Mouse (Mus musculus) thymus, postnatal 36 days (tissue): ENCODE measurements around the gene Faf1.
A peak's percentile ranks its signal among the peaks of the same experiment; 100 is the strongest.

Experiments used
- DNase-seq, 2 experiments: peaks; one replicate each; pipeline ENCODE4 v3.0.0; 2022; ENCODE audit warnings: mixed read lengths in 2 of 2

Gene Faf1

GRCm38 (mm10) chr4:109981083-109981870 is 304.9 kb downstream of the Faf1 start:
- DNase-seq: no peak

GRCm38 (mm10) chr4:109981871-109982680 is 305.7 kb downstream of the Faf1 start:
- no peak for DNase-seq

DNA sequence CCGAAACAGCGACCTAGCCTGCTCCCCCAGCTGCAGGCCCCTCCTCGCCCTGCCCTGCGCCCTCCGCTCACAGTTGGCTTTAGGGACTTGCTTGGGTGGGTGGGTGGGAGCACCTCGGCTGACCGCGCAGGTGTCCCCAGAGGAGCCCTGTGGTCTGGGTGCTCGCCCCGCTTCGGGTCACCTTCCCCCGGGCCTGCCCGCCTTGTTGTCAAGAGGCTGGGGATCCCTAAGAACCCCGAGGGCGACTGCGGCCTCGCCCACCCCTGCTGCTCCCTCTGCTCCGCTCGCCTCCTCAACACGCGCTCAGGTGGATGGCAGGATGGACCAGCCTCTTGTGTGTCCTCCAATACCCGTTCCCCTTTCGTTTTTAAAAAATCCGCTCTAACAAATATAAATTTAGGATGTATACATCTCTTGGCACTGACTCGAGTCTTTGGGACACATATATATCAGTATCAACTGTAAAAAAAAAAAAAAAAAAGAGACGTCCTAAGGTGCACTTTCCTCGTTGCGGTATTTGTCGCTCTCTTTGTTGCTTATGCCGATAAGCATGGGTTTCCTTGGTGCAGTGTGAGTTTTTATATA is 306.4 kb downstream of the Faf1 start:
- DNase-seq: peak in 1 of 2 experiments; percentile 5

DNA sequence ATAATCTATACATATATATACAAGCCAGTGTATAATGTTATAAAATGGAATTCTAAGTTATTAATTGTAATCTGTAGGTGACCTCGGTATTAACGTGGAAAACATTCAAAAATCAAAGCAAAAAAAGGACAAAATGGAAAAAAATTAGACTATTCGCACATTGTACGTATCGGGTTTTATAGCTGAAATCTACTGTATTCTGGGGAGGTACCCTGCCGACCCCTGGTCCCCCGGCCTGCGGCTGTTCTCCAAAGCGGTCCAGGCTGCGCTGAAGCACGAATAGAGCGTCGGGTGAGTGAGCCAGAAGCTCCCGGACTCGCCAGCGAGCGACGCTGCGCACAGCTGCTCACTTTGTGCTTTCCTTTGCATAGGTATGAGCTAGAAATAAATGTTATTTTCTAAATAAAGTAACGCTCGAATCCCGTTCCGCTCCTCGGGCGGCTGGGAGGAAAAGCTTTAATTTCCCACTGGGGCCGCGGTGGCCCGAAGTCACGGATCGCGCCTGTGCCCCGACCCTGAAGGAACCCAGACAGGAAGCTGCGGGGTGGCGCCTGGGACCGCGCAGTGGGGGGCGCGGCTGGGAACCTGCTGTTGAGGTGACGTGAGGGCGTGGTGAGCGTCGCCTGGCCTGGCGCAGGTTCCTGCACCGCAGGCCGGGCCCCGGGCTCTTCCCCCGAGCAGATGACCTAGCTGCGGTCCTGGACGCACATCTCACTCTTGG is 307.1 kb downstream of the Faf1 start:
- peak in 1 of 2 experiments; percentile 13 for DNase-seq

DNA sequence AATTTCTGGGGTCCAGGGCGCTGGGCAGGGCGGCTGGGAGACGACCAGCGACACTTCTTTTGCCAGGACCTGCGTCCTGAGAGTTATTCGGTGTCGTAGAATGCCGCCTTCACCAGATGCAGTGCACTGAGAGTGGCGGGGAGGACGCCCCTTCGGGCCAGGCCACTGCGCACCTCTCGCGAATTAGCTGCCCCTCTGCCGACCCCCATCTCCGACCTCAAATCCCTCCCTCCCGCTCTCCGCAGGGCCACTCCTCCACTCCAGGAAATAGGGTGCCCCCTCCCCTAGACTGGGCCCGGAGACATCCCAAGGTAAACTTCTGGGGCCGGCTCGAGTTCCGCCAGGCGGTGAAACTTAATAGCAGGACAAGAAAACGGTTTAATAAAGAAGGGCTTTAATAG is 307.6 kb downstream of the Faf1 start:
- no peak for DNase-seq

- no peak for DNase-seq
These were observed 308.4 kb downstream of the Faf1 start for GRCm38 (mm10) chr4:109984496-109985423.

DNA sequence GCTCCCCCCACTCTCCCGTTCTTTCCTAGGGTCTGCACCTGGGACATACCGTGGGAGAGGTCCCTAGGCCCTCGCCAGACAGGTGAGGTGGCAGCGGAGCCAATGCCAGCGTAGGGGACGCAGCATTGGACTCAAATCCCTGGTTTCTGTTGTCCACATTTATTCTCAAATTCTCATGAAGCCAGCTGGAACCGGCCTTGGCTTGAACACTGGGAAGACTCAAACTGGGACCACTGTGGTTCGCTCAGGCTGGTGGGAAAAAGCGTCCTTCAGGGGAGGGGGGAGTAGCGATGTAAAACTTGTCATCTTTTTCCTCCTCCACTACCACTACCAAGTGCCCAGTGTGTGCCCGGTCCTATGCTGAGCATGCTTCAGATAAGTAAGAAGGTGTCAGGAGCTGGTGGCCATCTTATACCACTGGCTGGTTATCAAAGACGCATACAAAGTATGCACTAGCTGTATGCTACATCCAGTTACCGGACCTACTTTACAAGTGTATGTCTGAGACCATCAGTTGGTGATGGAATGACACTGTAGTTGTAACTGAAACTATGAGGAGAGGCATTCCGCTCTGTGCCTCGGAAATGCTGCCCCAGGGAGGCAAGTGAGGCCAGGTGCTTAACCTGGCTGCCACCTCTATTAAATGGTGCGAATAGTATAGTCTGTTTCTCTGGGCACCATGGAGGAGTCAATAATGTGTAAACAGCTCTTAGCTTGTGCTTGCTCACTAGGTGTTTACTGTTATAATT is 309.2 kb downstream of the Faf1 start:
- no peak for DNase-seq

DNA sequence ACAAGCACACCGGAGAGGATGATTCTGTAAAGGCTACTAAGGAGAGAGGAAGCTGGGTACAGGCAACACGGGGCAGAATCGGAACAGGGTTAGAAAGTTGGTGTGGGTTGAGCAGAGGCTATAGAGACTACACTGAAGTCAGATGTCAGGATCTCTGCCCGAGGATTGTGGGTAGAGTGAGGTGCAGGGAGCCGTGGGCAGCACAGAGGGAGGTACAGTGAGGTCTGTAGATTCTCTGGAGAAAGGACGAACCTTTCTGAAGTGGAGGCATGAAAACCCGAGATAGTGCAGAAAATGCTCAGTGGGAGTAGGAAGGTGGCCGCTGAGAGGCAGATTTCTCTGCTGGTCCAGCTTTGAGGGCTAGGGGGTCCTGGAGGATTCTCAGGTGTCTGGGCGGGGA is 309.9 kb downstream of the Faf1 start:
- no peak for DNase-seq

DNA sequence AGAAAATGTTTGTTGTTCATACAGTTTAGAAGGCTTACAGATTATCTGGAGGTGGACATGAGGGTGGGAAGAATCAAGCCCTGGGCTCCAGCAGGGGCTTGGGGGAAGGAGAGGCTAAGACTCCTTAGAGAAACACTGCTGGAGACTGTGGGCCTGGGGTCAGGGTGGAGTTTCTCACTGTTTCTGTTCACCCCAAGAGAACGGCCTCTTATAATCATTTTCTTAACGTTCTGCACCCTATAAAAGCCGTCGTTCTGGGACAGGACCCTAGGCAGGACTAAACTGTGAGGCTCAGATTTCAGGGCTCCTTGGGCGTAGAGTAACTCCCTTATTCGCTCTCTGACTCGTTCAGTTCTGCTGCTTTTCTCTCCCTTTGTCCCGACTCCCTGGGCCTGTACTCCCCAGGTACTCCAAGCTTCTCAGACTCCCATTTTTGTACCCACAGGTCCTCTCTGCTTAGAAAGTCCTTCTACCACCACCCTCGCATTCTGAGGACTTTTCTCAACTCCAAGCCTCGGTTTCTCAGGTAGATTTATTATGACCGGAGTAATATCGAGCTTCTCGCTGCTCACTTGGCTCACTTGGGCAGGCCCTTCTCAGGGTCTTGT is 310.5 kb downstream of the Faf1 start:
- no peak for DNase-seq

GRCm38 (mm10) chr4:109987560-109988362 is 311.4 kb downstream of the Faf1 start:
- no peak for DNase-seq

DNA sequence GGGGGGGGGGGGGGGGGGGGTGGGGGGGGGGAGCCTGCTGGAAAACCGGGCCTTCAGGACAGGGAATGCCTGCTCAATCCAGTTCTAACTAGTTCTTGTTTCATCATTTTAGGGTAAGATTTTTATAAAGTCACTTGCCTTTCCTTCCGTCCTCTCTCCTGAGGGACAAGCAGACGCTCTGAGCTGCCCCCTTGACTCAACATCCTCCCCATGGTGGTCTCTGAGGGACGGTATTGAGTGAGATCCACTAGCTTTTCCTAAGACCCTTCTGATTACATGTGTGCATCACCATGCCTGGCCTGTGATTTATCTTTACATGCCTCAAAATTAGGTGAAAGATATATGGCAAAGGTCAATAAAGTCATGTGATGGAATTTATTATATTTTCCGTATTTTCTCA is 312.0 kb downstream of the Faf1 start:
- DNase-seq: no peak

DNA sequence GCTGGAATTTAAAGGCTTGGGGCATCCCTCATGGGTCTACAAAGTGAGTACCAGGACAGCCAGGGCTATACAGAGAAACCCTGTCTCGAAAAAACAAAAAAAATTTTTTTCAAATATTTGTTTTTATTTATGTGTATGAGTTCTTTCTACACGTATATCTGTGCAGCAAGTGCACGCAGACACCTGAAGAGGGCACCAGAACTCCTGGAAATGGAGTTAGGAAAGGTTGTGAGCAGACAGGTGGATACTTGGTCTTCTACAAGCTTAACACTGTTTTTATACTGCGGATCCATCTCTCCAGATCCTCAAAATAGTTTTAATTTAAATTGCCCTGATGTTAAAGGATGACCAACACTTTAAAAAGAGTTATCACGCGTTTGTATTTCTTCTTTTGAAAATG is 312.8 kb downstream of the Faf1 start:
- no peak for DNase-seq

- DNase-seq: no peak
These were observed 329.7 kb downstream of the Faf1 start for GRCm38 (mm10) chr4:110006044-110006443.
